Mouse (Mus musculus) kidney, embryonic 14.5 days (tissue): ENCODE measurements around the gene Rnf212b. TPM values are rescaled to one million over a fixed set of nuclear protein-coding genes. Genes with fewer than 3 reads are reported as not detected.
"Not testable (repeated sequence)": the region's sequence is repeated elsewhere in the genome, so short reads cannot be mapped to it uniquely, and the experiment has no call there.

Source experiments
- ATAC-seq: fragments of 200-750 bp; cut with Nextera tagmentation; 2 replicates; pipeline ENCODE4 v1.8.0; 2017; ENCODE audit warnings: moderate number of reproducible peaks, mild to moderate bottlenecking, moderate TSS enrichment, moderate library complexity; ENCODE audit not compliant: low FRiP score, low TSS enrichment
- H3K27ac ChIP-seq: fragments of 300-500 bp; sonication (generic); 2 replicates; pipeline ENCODE4 v1.5.1; 2014; ENCODE audit warnings: low read depth, mild to moderate bottlenecking, low read length, moderate library complexity, mixed read lengths
- H3K27me3 ChIP-seq: fragments of 300-500 bp; sonication (generic); 2 replicates; pipeline ENCODE4 v1.6.1; 2014; ENCODE audit warnings: mild to moderate bottlenecking, low read length; ENCODE audit not compliant: control insufficient read depth, insufficient read depth
- H3K36me3 ChIP-seq: fragments of 300-500 bp; sonication (generic); 2 replicates; pipeline ENCODE4 v1.6.1; 2014; ENCODE audit warnings: low read length, mixed read lengths; ENCODE audit not compliant: control insufficient read depth, insufficient read depth
- H3K4me1 ChIP-seq: fragments of 300-500 bp; sonication (generic); 2 replicates; pipeline ENCODE4 v1.6.1; 2014; ENCODE audit warnings: low read length, mixed read lengths; ENCODE audit not compliant: control insufficient read depth, insufficient read depth
- H3K4me2 ChIP-seq: fragments of 300-500 bp; sonication (generic); replicated peaks from 2 replicates; pipeline ENCODE4 v1.6.1; 2014; ENCODE audit warnings: low read depth, mild to moderate bottlenecking, low read length
- H3K4me3 ChIP-seq: fragments of 300-500 bp; sonication (generic); 2 replicates; pipeline ENCODE4 v1.5.1; 2014; ENCODE audit warnings: mild to moderate bottlenecking, low read length
- H3K9ac ChIP-seq: fragments of 300-500 bp; sonication (generic); 2 replicates; pipeline ENCODE4 v1.6.1; 2014; ENCODE audit warnings: low read depth, mild to moderate bottlenecking, low read length, moderate library complexity
- H3K9me3 ChIP-seq: fragments of 300-500 bp; sonication (generic); 2 replicates; pipeline ENCODE4 v1.6.1; 2016; ENCODE audit warnings: low read length; ENCODE audit not compliant: control insufficient read depth
- WGBS: fragments of 180-500 bp; shearing (Covaris S2); extraction: QIAGEN DNeasy Blood & Tissue Kit; methylation state at CpG from one replicate; pipeline ENCODE4 v1.1.7; 2014; 5-methylcytosine and 5-hydroxymethylcytosine counted together
- polyA plus RNA-seq: library from polyadenylated mRNA; unstranded; fragments of >200 nt; fragmentation: Nextera tagmentation; extraction: Ambion mirVana; gene quantifications from 2 replicates; pipeline ENCODE4 v1.2.1, GENCODE M21; 2014

Gene Rnf212b
- polyA plus RNA-seq, result not detected in 2 replicates

DNA sequence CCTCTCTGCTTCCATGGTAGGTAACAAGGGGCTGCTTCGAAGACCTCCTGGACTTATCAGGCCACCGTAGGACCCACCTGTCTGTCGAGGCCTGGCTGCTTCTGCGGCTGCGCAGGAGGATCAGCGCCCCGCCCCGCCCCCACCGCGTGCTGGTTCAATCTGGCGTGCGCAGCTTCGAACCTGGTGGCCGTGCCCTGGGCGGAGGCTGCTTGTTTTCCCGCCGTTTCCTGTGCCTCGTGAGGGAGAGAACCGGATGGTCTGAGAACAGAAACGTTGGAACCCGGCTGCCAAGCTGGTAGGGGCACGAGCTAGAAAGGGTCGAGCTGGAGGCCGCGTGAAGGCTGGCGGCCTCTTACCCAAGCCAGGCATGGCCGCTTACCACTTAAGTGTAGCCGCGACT, at the start of gene Rnf212b:
TSS of gene Rnf212b (plus strand) at position 151 of the 400 bp plus-strand sequence.
- Histone ChIP-seq H3K9me3 (no peaks in the 10 kb centered on the region), H3K27ac (no peak within 1 kb of the TSS), H3K27me3 (no peaks in the 10 kb centered on the region), H3K9ac (no peak within 1 kb of the TSS), H3K4me3 (no peak within 1 kb of the TSS), H3K4me1 (no peaks in the 10 kb centered on the region), H3K36me3 (no peaks in the 10 kb centered on the region), H3K4me2 (no peak within 1 kb of the TSS)
- no peak for ATAC-seq
- 86% methylated on average over 29 of the region's 29 CpGs for WGBS

DNA sequence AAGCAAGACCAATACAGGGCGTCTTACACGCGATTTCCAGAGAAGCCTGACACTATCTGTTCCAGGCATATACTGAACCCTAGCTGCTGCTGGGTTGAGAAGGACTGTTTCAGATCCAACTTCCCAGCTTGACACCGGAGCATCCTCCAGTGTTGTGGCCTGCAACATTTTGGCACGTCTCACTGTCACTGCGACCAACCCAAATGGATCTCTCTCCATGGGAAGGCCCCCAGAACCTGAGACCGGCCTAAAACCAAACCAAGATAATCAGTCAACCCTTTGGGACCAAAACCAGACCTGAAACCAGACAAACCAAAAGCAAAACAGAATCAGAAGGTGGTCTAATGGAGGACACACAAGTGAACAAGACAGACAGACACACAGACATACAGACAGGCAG, 47.0 kb upstream of the Rnf212b start:
- H3K9me3 ChIP-seq, H3K27ac ChIP-seq, H3K4me3 ChIP-seq, H3K36me3 ChIP-seq, H3K4me2 ChIP-seq, H3K27me3 ChIP-seq, H3K9ac ChIP-seq, ATAC-seq, H3K4me1 ChIP-seq: not testable (repeated sequence)
- WGBS, result 98% methylated on average over 4 of the region's 7 CpGs

DNA sequence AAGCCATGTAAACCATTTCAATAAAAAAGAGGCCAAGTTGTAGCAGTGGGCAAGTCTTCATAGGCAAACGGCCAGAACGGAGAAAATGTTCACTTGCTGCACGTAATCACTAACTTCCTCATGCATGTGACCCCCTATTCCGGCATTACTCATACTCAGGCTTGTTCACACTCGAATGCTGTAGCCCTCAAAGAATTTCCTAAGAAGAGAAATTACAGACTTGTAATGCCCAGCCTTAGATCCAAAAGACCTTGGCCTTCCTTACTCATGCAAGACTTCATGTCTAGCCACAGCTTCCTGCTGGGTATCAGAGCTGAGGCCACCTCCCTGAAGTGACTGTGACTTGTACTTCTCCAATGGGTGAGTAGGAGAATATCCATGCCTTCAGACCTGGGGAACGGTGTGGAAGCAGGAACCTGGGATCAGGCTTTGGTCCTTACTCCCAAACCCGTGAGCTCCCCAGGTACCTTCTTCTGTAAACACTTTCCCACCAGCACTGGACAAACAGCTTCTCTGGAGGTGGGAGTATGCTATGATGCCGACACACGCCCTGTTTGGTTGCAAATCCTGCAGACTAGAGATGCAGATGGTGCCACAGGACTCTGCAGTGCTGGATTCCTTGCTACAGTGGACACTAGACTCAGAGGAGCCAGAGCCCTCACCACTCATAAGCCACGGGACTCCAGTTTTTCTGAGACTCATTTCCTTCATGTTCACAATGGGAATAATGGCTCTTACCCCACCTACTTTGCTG, 45.5 kb upstream of the Rnf212b start:
- 80% methylated on average over 10 of the region's 10 CpGs for WGBS

DNA sequence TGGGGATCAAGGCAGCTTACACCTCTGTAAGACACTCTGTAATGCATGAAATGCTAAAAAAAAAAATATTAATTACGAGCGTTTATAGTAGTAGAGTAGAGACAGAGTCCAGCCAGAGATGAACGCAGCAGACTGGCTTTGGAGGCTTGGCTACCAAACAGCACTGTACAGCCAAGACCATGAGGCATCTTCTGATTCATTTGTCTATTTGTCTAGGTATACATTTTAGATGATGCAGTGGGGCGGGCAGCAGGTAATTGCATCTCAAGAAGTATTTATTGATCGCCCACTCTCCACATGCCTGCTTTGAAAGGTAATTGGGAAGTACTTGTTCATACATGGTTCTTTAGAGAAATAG, 44.9 kb upstream of the Rnf212b start:
- no peak for ATAC-seq
- WGBS, result 95% methylated on average over 5 of the region's 5 CpGs
- Histone ChIP-seq H3K36me3 (no peaks in the 10 kb centered on the region), H3K4me2 (no peak overlapping the region), H3K27me3 (no peaks in the 10 kb centered on the region), H3K27ac (no peak overlapping the region), H3K9me3 (no peaks in the 10 kb centered on the region), H3K9ac (no peak overlapping the region), H3K4me1 (no peaks in the 10 kb centered on the region), H3K4me3 (no peak overlapping the region)

More for the DNA sequence above, 45.5 kb upstream of the Rnf212b start:
- Histone ChIP-seq H3K36me3 (no peaks in the 10 kb centered on the region), H3K4me1 (no peaks in the 10 kb centered on the region), H3K4me3 (no peak overlapping the region), H3K9me3 (no peaks in the 10 kb centered on the region), H3K4me2 (no peak overlapping the region), H3K9ac (no peak overlapping the region), H3K27ac (no peak overlapping the region), H3K27me3 (no peaks in the 10 kb centered on the region)
- ATAC-seq, result no peak

DNA sequence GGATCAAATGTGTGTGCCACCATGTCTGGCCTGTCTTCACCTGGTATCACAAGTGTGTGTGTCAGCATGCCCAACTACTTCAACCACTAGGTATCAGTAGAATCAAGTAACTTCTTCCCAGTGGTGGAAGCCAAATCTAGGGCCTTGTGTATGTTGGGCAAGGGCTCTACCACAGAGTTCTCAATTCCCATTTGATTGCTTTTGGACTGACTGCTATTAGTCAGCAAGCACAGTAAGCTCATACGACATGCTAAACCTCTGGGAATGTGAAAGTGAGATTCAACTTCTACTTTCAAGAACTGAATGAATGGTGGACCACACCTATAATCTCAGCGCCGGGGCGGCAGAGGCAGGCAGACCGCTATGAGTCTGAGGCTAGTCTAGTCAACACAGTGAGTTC, 43.6 kb upstream of the Rnf212b start:
- H3K27me3 ChIP-seq, result no peaks in the 10 kb centered on the region
- ATAC-seq, result no peak
- H3K27ac ChIP-seq, result no peak overlapping the region
- no peak overlapping the region for H3K4me2 ChIP-seq
- 94% methylated on average over 5 of the region's 5 CpGs for WGBS
- H3K4me1 ChIP-seq, result no peaks in the 10 kb centered on the region
- no peak overlapping the region for H3K9ac ChIP-seq
- H3K36me3 ChIP-seq, result no peaks in the 10 kb centered on the region
- no peak overlapping the region for H3K4me3 ChIP-seq
- no peaks in the 10 kb centered on the region for H3K9me3 ChIP-seq

DNA sequence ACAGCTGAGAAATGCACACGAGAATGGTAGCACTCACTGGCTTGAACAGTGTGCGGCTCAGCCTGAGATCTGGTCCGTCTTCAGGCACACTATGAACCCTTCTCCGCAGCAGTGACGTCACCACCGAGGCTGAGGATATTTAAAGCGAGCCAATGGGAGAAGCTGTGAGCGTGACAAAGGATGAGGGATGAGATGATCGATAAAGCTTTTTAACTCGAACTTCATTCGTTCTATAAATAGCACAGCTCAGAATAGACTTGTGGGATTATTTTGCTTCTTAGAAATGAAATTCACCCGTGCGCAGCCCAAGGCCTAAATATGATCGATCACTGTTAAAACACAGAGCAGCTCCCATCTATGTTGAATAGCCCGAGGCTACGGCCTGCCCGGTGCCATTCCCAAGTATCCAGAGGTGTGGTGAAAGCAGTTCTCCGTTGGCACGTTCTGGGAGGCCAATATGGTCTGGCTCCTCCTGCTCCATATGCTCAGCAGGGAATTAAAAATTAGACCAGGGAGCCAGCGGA, 41.5 kb upstream of the Rnf212b start:
- Histone ChIP-seq H3K4me1 (no peaks in the 10 kb centered on the region), H3K9me3 (no peaks in the 10 kb centered on the region), H3K27ac (no peak overlapping the region), H3K4me2 (no peak overlapping the region), H3K27me3 (no peaks in the 10 kb centered on the region), H3K36me3 (no peaks in the 10 kb centered on the region), H3K9ac (no peak overlapping the region), H3K4me3 (no peak overlapping the region)
- no peak for ATAC-seq
- WGBS, result 76% methylated on average over 20 of the region's 20 CpGs

DNA sequence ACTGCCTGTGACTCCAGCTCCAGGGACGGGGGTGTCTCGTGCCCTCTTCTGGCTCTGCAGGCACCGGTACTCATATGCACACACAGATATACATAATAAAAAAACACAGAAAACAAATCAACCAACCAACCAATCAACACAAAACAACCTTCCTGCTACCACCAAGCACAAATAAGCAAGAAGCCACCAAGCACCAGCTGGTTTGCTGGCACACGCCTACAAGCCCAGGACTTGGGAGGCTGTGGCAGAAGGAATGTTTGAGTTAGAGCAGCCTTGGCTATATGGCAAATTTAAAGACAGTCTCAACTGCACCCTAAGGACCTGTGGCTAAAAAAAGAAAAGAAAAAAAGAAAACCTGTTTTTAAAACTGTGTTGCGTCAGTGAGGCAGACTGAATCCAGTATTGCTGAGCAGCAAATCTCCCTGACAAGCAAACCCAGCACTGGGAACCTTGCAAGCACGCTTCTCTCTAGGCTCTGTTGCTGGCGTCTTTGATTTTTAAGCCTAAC, 38.4 kb upstream of the Rnf212b start:
- no peak overlapping the region for H3K4me2 ChIP-seq
- H3K4me3 ChIP-seq, result no peak overlapping the region
- peaks cover 13% of the 10 kb centered on the region for H3K27me3 ChIP-seq
- WGBS, result 87% methylated on average over 7 of the region's 7 CpGs
- H3K36me3 ChIP-seq, result no peaks in the 10 kb centered on the region
- H3K9ac ChIP-seq, result no peak overlapping the region
- no peaks in the 10 kb centered on the region for H3K9me3 ChIP-seq
- no peaks in the 10 kb centered on the region; the same call in 1 of the 2 replicates for H3K4me1 ChIP-seq
- no peak overlapping the region for H3K27ac ChIP-seq
- no peak for ATAC-seq

DNA sequence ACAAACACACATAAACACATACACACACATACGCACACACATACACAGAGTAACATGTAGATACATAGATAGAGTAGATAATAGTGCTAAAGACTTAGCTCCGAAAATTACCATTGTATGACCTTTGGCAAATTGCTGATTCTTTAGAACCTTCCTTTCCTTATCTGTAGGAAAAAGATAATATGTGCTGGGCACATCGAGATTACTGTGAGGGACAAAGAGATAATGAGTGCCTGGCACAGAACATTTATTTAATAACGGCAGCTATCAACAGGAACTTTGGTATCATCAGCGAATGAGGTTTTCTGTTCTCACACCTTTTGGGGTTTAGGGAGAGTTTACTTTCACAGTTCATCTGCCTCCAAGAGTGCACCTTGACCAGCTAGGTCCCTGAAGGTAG, 37.2 kb upstream of the Rnf212b start:
- H3K4me2 ChIP-seq, result no peak overlapping the region
- H3K36me3 ChIP-seq, result no peaks in the 10 kb centered on the region
- no peak overlapping the region for H3K9ac ChIP-seq
- no peaks in the 10 kb centered on the region for H3K9me3 ChIP-seq
- peaks cover 13% of the 10 kb centered on the region for H3K27me3 ChIP-seq
- ATAC-seq, result no peak
- H3K4me3 ChIP-seq, result no peak overlapping the region
- no peaks in the 10 kb centered on the region; the same call in 1 of the 2 replicates for H3K4me1 ChIP-seq
- no peak overlapping the region for H3K27ac ChIP-seq
- 89% methylated on average over 5 of the region's 5 CpGs for WGBS

DNA sequence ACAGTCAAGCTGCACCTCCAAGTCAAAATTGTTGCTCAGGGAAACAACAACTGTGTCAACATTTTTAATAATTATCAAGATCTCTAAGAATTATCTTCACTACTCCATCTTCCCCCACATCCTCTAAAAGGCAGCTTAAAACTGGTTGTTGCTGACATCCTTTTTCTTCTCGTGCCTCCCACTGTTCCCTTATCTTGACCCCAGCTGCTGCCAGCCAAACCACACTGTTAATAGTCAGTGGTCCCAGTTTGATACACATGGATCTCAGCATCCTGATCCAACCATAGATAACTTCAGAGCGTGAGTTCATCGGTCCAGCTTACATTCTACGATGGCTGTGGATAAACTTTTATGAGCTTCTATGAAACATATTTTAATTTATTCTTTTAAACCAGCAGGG, 36.0 kb upstream of the Rnf212b start:
- no peaks in the 10 kb centered on the region for H3K36me3 ChIP-seq
- no peaks in the 10 kb centered on the region; the same call in 1 of the 2 replicates for H3K4me1 ChIP-seq
- no peaks in the 10 kb centered on the region for H3K9me3 ChIP-seq
- no peak overlapping the region for H3K27ac ChIP-seq
- H3K4me3 ChIP-seq, result no peak overlapping the region
- no peak overlapping the region for H3K9ac ChIP-seq
- H3K27me3 ChIP-seq, result peaks cover 13% of the 10 kb centered on the region
- 78% methylated on average over 4 of the region's 4 CpGs for WGBS
- no peak for ATAC-seq
- no peak overlapping the region for H3K4me2 ChIP-seq
